Mouse (Mus musculus): Measurements from ENCODE around the gene Gm21454. TPM values are rescaled to one million over a fixed set of nuclear protein-coding genes. Genes with fewer than 3 reads are reported as not detected.
"Not testable (repeated sequence)": the region's sequence is repeated elsewhere in the genome, so short reads cannot be mapped to it uniquely, and the experiment has no call there.

Gene Gm21454
- polyA plus RNA-seq (2012; ENCODE audit: insufficient read depth, insufficient read length, low replicate concordance, missing spikeins) = not detected in 2 replicates

GRCm38 (mm10) chrY:13252091-13252490 lies at the start of gene Gm21454, which contains the start of gene Gm21440:
Gm21454 (plus strand) TSS chrY:13252442.
Gm21440 (plus strand) TSS chrY:13252391.
- not testable (repeated sequence) for H3K4me3 ChIP-seq (ENCODE audit: insufficient read depth, low read depth, low read length); H3K4me1 ChIP-seq (ENCODE audit: control insufficient read depth, insufficient read depth, low read length); H3K27ac ChIP-seq (ENCODE audit: insufficient read depth, low read depth, low read length)

GRCm38 (mm10) chrY:13223828-13224227 lies 28.4 kb upstream of the Gm21454 start, which contains the start of gene Gm21828:
Gm21828 (minus strand) TSS chrY:13223928.
- not testable (repeated sequence) for H3K4me3 ChIP-seq (ENCODE audit: insufficient read depth, low read depth, low read length); H3K27ac ChIP-seq (ENCODE audit: insufficient read depth, low read depth, low read length); H3K4me1 ChIP-seq (ENCODE audit: control insufficient read depth, insufficient read depth, low read length)
- no CpG with 5 or more reads among the region's 3 CpGs for WGBS

GRCm38 (mm10) chrY:13348963-13349362 lies 96.7 kb downstream of the Gm21454 start, which contains the start of gene Gm21725:
Gm21725 (minus strand) TSS chrY:13349063.
- not testable (repeated sequence) for H3K4me1 ChIP-seq (ENCODE audit: control insufficient read depth, insufficient read depth, low read length); H3K4me3 ChIP-seq (ENCODE audit: insufficient read depth, low read depth, low read length); H3K27ac ChIP-seq (ENCODE audit: insufficient read depth, low read depth, low read length)
- WGBS = no CpG with 5 or more reads among the region's 3 CpGs

Other genes starting within 250 kb of the Gm21454 start
- gene Gm20807, start 209.6 kb upstream of the Gm21454 start, polyA plus RNA-seq (2012; ENCODE audit: insufficient read depth, insufficient read length, low replicate concordance, missing spikeins) = not detected in 2 replicates
- gene Gm21891, start 119.0 kb upstream of the Gm21454 start, polyA plus RNA-seq (2012; ENCODE audit: insufficient read depth, insufficient read length, low replicate concordance, missing spikeins) = not detected in 2 replicates
- not detected in 2 replicates for gene Gm21425, start 90.5 kb upstream of the Gm21454 start, polyA plus RNA-seq (2012; ENCODE audit: insufficient read depth, insufficient read length, low replicate concordance, missing spikeins)
- not detected in 2 replicates for gene Gm21828, start 28.5 kb upstream of the Gm21454 start, polyA plus RNA-seq (2012; ENCODE audit: insufficient read depth, insufficient read length, low replicate concordance, missing spikeins)
- gene Gm21440, start 51 bp upstream of the Gm21454 start, polyA plus RNA-seq (2012; ENCODE audit: insufficient read depth, insufficient read length, low replicate concordance, missing spikeins) = not detected in 2 replicates
- gene Gm21725, start 96.6 kb downstream of the Gm21454 start, polyA plus RNA-seq (2012; ENCODE audit: insufficient read depth, insufficient read length, low replicate concordance, missing spikeins) = not detected in 2 replicates
- not detected in 2 replicates for gene Gm21866, start 213.1 kb downstream of the Gm21454 start, polyA plus RNA-seq (2012; ENCODE audit: insufficient read depth, insufficient read length, low replicate concordance, missing spikeins)
- gene Gm20773, start 241.6 kb downstream of the Gm21454 start, polyA plus RNA-seq (2012; ENCODE audit: insufficient read depth, insufficient read length, low replicate concordance, missing spikeins) = not detected in 2 replicates

Data from olfactory bulb, adult 2 months (tissue).